Mouse (Mus musculus): ENCODE results near the gene Serpine2. TPM values are rescaled to one million over a fixed set of nuclear protein-coding genes. Genes with fewer than 3 reads are reported as not detected.

Gene Serpine2
- polyA plus RNA-seq, 1 experiment from 2014 or later: 41.6 TPM

GRCm38 (mm10) chr1:79774164-79774780 lies 86.7 kb downstream of the Serpine2 start:
- H3K27me3 ChIP-seq (replicated peaks; ENCODE audit: control insufficient read depth, insufficient read depth, low read length): no peaks in the 10 kb centered on the region
- no peaks in the 10 kb centered on the region for H3K9me3 ChIP-seq (ENCODE audit: control insufficient read depth)
- H3K4me1 ChIP-seq (replicated peaks; ENCODE audit: control insufficient read depth, insufficient read depth, low read length): no peaks in the 10 kb centered on the region
- WGBS: 75% methylated on average over 4 of the region's 4 CpGs
- TF ChIP-seq CTCF (IDR thresholded peaks at IDR 0.05; ENCODE audit: low read depth): no peak
- no peak overlapping the region for H3K4me3 ChIP-seq (ENCODE audit: low read depth, low read length)
- no peak overlapping the region for H3K27ac ChIP-seq (ENCODE audit: low read depth, low read length)
- no peak for ATAC-seq
- H3K36me3 ChIP-seq (ENCODE audit: control insufficient read depth, insufficient read depth): peaks cover 16% of the 10 kb centered on the region
- no peak overlapping the region for H3K4me2 ChIP-seq (replicated peaks; ENCODE audit: low read depth)
- H3K9ac ChIP-seq (ENCODE audit: low read depth, low read length): no peak overlapping the region

GRCm38 (mm10) chr1:79768231-79768630 lies 92.7 kb downstream of the Serpine2 start:
- H3K4me1 ChIP-seq (replicated peaks; ENCODE audit: control insufficient read depth, insufficient read depth, low read length): no peaks in the 10 kb centered on the region
- no peaks in the 10 kb centered on the region for H3K36me3 ChIP-seq (ENCODE audit: control insufficient read depth, insufficient read depth)
- H3K27me3 ChIP-seq (replicated peaks; ENCODE audit: control insufficient read depth, insufficient read depth, low read length): no peaks in the 10 kb centered on the region
- no peaks in the 10 kb centered on the region for H3K9me3 ChIP-seq (ENCODE audit: control insufficient read depth)
- no peak overlapping the region for H3K4me2 ChIP-seq (replicated peaks; ENCODE audit: low read depth)
- no peak for TF ChIP-seq CTCF (IDR thresholded peaks at IDR 0.05; ENCODE audit: low read depth)
- 43% methylated on average over 1 of the region's 1 CpGs for WGBS
- H3K27ac ChIP-seq (ENCODE audit: low read depth, low read length): no peak overlapping the region
- ATAC-seq: no peak
- no peak overlapping the region for H3K9ac ChIP-seq (ENCODE audit: low read depth, low read length)
- no peak overlapping the region for H3K4me3 ChIP-seq (ENCODE audit: low read depth, low read length)

GRCm38 (mm10) chr1:79764483-79764882 lies 96.5 kb downstream of the Serpine2 start:
- Histone ChIP-seq H3K9me3 (ENCODE audit: control insufficient read depth) (no peaks in the 10 kb centered on the region), H3K4me2 (replicated peaks; ENCODE audit: low read depth) (no peak overlapping the region), H3K4me1 (replicated peaks; ENCODE audit: control insufficient read depth, insufficient read depth, low read length) (peaks cover 2% of the 10 kb centered on the region; the same call in 1 of the 2 replicates), H3K36me3 (ENCODE audit: control insufficient read depth, insufficient read depth) (no peaks in the 10 kb centered on the region), H3K9ac (ENCODE audit: low read depth, low read length) (no peak overlapping the region), H3K27ac (ENCODE audit: low read depth, low read length) (no peak overlapping the region), H3K4me3 (ENCODE audit: low read depth, low read length) (no peak overlapping the region), H3K27me3 (replicated peaks; ENCODE audit: control insufficient read depth, insufficient read depth, low read length) (no peaks in the 10 kb centered on the region)
- ATAC-seq: no peak
- WGBS: 62% methylated on average over 1 of the region's 1 CpGs
- TF ChIP-seq CTCF (IDR thresholded peaks at IDR 0.05; ENCODE audit: low read depth): no peak

DNA sequence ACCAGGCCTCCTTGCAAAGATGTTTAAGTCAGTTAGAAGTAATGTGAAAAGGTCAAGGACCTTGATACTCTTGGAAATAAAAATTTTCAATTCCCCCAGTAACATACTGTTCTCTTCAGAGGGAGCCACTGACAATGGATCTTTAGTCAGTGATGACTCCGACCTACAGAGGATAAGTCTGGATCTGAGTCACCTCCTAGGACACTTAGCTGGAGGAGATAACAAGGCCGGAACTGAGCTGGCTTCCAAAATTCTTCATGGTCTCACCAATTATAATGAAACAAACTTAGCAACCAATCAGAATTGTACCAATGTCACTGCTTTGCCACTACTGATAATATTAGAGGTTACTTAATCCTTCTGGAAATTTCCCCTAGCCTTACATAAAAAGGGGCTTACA lies 96.9 kb downstream of the Serpine2 start:
- no peaks in the 10 kb centered on the region for H3K36me3 ChIP-seq (ENCODE audit: control insufficient read depth, insufficient read depth)
- WGBS: 80% methylated on average over 2 of the region's 2 CpGs
- no peaks in the 10 kb centered on the region for H3K27me3 ChIP-seq (replicated peaks; ENCODE audit: control insufficient read depth, insufficient read depth, low read length)
- peaks cover 2% of the 10 kb centered on the region; the same call in 1 of the 2 replicates for H3K4me1 ChIP-seq (replicated peaks; ENCODE audit: control insufficient read depth, insufficient read depth, low read length)
- no peak overlapping the region for H3K27ac ChIP-seq (ENCODE audit: low read depth, low read length)
- H3K4me3 ChIP-seq (ENCODE audit: low read depth, low read length): no peak overlapping the region
- H3K4me2 ChIP-seq (replicated peaks; ENCODE audit: low read depth): no peak overlapping the region
- TF ChIP-seq CTCF (IDR thresholded peaks at IDR 0.05; ENCODE audit: low read depth): no peak
- no peak for ATAC-seq
- no peaks in the 10 kb centered on the region for H3K9me3 ChIP-seq (ENCODE audit: control insufficient read depth)
- no peak overlapping the region for H3K9ac ChIP-seq (ENCODE audit: low read depth, low read length)

- Histone ChIP-seq H3K9ac (ENCODE audit: low read depth, low read length) (no peak overlapping the region), H3K27me3 (replicated peaks; ENCODE audit: control insufficient read depth, insufficient read depth, low read length) (no peaks in the 10 kb centered on the region), H3K27ac (ENCODE audit: low read depth, low read length) (no peak overlapping the region), H3K36me3 (ENCODE audit: control insufficient read depth, insufficient read depth) (no peaks in the 10 kb centered on the region), H3K4me2 (replicated peaks; ENCODE audit: low read depth) (peak overlapping the region; percentile 89), H3K9me3 (ENCODE audit: control insufficient read depth) (no peaks in the 10 kb centered on the region), H3K4me1 (replicated peaks; ENCODE audit: control insufficient read depth, insufficient read depth, low read length) (peaks cover 2% of the 10 kb centered on the region; the same call in 1 of the 2 replicates), H3K4me3 (ENCODE audit: low read depth, low read length) (no peak overlapping the region; the same call in 1 of the 2 replicates)
- ATAC-seq: no peak
- WGBS: 51% methylated on average over 16 of the region's 16 CpGs
- TF ChIP-seq CTCF (IDR thresholded peaks at IDR 0.05; ENCODE audit: low read depth): no peak
Measured at GRCm38 (mm10) chr1:79762282-79763250, 98.4 kb downstream of the Serpine2 start.

DNA sequence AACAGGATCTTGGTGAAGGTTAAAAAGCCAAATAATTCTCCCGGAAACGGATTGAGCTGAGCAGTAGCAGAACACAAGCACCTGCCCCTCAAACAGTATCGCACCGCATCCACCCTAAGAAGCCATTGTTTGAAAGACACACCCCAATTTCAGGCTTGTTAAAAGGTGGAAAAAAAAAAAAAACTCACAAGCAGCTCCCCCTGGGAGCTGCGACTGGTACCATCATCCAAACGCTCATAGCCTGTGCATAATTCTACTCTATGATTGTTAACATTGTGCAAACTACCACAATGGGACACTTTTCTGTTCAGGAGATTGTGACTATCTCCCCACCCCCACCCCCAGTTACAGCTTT lies 99.1 kb downstream of the Serpine2 start:
- Histone ChIP-seq H3K4me3 (ENCODE audit: low read depth, low read length) (peak overlapping the region; percentile 92), H3K36me3 (ENCODE audit: control insufficient read depth, insufficient read depth) (no peaks in the 10 kb centered on the region), H3K27me3 (replicated peaks; ENCODE audit: control insufficient read depth, insufficient read depth, low read length) (no peaks in the 10 kb centered on the region), H3K4me2 (replicated peaks; ENCODE audit: low read depth) (peak overlapping the region; percentile 89), H3K27ac (ENCODE audit: low read depth, low read length) (no peak overlapping the region), H3K9ac (ENCODE audit: low read depth, low read length) (no peak overlapping the region), H3K4me1 (replicated peaks; ENCODE audit: control insufficient read depth, insufficient read depth, low read length) (peaks cover 2% of the 10 kb centered on the region; the same call in 1 of the 2 replicates), H3K9me3 (ENCODE audit: control insufficient read depth) (no peaks in the 10 kb centered on the region)
- no peak for TF ChIP-seq CTCF (IDR thresholded peaks at IDR 0.05; ENCODE audit: low read depth)
- WGBS: 1% methylated on average over 6 of the region's 6 CpGs
- peak; percentile 11 for ATAC-seq

Data from intestine, postnatal 0 days (tissue).